Mouse (Mus musculus) CD4-positive, CD25-positive, alpha-beta regulatory T cell, adult 2 months (primary cell): ENCODE measurements around the gene Ddx28.

Experiments used
- DNase-seq: peaks from one replicate; pipeline ENCODE4 v3.0.0-alpha.2; 2012; ENCODE audit warnings: low read depth, low spot score

The Ddx28 gene

DNA sequence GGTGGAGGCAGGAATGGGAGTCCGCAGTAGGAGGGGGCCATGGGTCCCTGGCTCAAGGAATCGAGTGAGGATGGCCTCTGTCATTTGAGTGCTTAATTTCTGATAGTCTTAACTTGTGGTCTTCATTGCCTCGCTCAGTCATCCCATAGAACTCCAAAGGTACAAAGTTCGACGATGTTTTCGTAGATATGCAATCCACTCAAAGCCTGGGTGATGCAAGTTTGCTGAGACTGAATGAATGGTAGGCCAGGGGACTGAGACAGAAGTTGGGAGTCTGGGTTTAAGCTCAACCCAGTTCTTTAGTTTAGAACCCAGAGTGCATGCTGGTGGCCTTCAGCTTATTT is at the start of gene Ddx28:
Gene Ddx28, minus strand, starts transcription at position 240 of the 344 bp plus-strand sequence.
- DNase-seq, result no peak

GRCm38 (mm10) chr8:106060521-106060920 is 48.8 kb upstream of the Ddx28 start:
- no peak for DNase-seq

DNA sequence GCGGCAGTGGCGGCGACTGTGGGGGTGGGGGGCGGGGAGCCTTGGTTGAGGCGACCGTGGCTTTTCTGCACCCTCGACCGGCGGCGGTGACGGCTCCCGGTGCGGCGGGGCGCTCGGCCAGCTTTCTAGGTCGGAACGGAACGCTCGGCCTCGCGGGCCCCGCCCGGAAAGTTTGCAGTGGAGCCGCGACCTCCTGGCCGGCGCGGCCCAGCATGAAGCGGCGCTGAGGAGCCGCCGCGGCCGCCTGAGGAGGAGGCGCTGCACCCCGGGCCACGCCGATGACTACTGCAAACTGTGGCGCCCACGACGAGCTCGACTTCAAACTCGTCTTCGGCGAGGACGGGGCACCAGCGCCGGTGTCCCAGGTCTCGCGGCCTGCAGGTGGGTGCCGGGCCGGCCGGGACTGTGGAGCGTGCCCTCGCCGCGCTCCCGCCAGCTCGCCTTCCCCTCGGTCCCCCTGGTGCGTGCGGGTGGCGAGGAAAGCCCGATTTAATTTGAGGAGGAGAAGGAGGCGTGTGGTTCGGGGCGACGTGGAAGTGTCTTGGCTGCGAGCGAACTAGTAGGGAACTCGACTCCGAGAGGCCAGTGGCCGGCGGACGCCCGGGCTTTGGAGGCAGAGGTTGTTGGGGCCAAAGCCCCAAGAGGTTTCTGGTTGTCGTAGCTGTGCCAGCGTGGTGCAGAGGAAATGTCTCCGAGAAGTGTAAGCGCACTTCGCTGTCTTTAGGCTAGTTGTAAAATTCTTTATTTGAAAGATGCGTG is 48.1 kb upstream of the Ddx28 start:
- no peak for DNase-seq

- peak; percentile 99 for DNase-seq
Observed at GRCm38 (mm10) chr8:106058731-106059612, 47.3 kb upstream of the Ddx28 start, which contains the start of gene Nfatc3. TSS of gene Nfatc3 (plus strand) at chr8:106058840.

DNA sequence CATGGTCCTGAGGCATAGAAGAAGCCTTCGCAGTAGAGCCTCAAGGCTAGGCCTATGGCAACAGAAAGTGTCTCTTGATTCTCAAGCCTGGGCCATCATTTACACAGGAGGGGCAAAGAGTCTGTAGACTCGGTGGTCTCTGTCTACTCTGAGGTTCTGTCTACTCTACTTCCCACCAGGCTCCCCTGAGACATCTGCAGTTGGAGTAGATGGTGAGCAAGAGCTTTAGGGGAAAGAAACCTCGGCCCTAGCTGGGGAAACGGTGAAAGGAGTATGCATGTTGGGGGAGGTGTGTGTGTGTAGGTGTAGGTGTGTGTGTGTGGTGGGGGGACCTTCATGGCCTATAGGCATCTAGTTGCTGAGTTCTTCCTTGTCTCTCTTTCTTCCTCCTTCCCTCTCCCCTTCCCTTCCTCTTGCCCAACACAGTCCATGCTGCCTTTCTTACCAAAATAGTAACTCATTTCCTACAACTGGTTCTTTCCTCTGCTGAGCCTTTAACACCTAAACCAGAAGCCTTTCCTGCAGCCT is 44.8 kb upstream of the Ddx28 start:
- no peak for DNase-seq

GRCm38 (mm10) chr8:106055038-106055437 is 43.4 kb upstream of the Ddx28 start:
- no peak for DNase-seq

DNA sequence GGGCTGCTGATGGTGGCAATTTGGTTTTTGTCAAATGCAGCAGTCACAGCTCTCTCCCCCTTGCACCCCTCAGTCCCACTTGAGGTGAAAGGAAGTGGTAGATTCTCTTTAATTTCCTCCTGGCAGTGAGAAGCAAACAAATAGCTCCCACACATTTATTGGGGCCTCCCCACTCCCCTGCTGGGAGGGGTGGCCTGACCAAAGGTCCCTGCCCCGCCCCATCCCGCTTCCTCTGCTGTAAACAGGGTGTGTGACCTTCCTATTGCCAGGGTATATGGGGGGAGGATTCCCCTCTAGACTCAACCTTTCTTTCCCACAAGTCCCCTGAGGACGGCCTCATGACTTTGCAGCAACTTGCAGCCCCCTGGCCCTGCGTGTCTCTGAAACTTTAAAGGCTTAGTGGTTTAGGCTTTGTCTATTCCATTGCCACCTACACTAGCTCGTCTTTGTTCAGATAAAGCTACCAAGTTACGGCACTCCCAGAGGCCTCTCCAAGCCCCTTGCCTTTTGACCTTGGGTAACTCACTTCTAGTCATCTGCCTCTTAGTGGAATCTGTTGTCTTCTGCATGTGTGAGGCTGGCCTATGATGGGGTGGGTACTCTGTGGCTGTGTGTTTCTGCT is 42.6 kb upstream of the Ddx28 start:
- DNase-seq, result peak; percentile 83

DNA sequence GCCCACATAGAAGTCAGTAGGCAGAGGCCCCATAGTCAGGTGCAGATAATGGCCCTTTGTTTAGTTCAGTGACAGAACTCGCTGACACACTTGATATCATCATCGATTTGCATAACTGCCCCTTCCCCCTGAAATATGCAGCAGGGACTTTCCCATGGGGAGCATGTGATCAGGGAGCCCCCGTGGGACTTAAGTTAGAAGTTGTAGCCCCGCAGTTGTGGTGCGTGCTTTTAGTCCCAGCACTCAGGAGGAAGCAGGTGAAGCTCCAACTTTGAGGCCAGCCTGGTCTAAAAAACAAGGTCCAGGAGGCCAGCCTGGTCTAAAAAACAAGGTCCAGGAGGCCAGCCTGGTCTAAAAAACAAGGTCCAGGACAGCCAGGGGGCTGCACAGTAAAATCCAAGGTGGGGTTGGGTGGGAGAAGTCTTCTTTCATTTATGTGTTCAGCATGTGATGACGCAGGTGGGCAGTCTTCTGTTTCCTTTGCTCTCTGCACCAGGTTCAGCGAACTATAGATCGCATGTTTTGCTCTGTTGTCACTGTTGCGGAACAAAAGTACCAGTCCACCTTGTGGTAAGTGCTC is 40.9 kb upstream of the Ddx28 start:
- peak; percentile 75 for DNase-seq

GRCm38 (mm10) chr8:106051068-106051467 is 39.4 kb upstream of the Ddx28 start:
- DNase-seq, result no peak

- DNase-seq, result no peak
Observed at GRCm38 (mm10) chr8:106049840-106050239, 38.2 kb upstream of the Ddx28 start.

GRCm38 (mm10) chr8:106047854-106048630 is 36.4 kb upstream of the Ddx28 start:
- no peak for DNase-seq

DNA sequence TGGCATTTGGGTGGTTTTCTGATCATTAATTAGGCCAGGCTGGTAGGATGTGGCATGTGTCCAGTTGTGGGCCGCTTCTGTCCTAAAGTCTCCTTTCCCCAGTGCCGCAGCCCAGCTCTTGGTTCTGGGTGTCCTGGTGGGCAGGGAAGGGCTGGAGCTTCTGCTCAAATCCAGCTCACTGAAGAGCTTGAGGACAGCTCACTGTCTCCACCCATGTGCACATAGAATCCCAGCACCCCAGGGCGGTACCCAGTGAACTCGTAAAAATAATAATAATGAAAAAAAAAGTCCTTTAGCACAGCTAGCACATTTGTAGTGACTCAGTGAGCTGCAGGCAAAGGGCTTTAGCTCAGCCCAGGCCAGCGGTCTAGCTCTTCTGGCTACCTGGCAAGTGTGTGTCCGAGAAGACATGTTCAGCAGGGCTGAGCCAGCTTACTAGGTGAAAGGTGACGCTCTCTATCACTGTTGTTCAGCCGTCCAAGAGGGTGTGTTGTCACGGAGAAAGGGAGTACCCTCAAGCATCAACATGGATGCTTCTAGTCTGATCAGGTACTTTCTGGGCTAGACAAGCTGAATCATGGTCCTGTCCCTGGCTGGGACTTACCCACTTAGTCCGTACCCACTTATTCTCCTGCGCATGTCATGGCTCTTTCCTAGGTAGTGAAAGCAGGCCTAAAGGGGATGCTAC is 35.3 kb upstream of the Ddx28 start:
- DNase-seq, result no peak

DNA sequence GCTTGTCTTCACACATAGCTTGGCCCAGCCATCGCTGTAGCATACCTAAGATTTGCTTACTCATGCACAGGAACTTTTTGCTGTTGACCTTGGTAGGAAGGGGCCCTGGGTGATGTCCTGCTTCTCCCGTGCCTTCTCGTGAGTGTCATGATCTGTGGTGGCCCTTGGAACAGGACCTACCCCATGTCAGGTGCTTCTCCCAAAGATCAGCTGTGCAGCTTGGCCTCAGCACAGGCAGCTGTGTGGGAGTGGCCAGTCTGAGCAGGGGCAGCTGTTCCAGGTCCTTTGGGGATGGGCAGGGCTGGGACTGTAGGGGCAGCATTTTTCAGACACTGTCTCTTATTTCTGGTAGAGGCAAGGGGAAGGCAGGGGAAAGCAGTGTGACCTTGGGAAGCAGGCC is 32.5 kb upstream of the Ddx28 start:
- no peak for DNase-seq

GRCm38 (mm10) chr8:106043055-106043454 is 31.4 kb upstream of the Ddx28 start:
- DNase-seq, result no peak

DNA sequence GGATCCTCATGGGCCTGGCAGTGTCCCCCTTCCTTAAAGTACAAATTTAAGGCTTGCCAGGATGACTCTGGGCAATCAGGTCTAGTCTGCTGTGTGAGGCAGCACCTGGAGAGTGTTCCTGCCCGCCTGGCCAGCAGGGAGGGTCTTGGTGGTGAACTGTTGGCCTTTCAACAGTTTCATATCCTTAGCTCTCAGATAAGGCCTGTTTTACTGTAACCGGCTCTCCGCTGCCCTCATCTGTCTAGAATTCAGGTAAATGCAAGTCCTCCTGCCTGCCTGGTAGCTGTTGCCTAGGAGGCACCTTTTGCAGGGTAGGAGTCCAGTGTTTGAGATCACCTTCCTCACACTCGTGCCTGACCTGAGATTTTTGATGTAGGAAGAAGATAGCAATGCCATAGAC is 28.5 kb upstream of the Ddx28 start:
- DNase-seq, result peak; percentile 22

DNA sequence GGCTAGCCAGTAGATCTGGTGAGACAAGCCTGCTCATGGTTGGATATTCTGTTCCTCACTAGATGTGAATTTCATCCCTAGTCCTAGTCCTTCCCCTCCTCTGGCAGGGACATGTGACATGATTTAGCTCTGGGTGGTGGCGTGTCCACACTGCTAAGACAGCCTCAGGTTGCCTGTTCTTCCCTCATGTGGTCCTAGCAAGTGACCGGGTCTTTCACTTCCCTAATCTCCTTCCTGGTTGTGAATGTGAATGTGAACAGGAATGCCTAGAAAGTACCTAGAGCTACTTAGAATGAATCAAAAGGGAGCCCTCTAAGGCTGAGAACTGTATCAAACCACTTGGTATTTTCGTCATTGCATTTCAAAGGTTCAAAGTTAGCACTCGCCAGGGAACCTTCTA is 27.9 kb upstream of the Ddx28 start:
- no peak for DNase-seq

DNA sequence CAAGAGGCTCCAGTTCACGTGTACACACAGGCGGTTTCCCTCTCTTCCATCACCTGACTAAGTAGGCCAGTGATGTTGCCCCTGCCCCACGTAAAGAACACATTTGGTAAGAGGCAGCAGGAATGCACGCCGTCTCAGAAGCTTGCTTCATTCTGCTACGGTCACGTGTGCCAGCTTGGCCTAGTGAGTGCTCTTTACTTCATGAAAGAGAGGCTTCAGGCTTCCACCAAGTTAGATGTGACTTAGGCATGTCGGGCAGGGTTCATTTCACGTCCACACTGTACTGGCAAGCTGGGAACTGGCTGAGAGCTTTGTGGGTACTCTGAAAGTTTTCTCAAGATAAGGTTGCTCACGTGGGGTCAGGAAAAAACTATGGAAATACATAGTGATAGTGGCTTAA is 27.0 kb upstream of the Ddx28 start:
- DNase-seq, result no peak

- peak; percentile 89 for DNase-seq
Observed at GRCm38 (mm10) chr8:106022483-106022882, 10.8 kb upstream of the Ddx28 start.

DNA sequence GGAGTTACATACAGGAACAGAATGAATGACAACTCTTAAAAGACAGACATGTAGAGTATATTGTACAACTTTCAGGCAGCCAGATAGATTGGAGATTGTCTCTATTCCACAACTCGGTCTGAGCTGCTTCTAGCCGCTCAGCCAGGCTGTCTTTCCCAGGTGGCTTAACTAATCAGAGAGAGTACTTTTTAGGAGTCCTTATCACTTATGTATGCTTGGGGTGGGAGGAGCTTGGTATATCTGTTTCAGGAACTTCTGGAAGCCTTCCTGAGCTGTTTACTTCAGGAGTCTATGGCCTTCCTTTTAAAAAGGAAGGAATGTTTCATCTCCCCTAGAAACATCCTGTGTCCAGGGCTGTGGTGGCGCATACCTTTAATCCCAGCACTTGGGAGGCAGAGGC is 6.4 kb upstream of the Ddx28 start:
- no peak for DNase-seq

GRCm38 (mm10) chr8:106017130-106017529 is 5.4 kb upstream of the Ddx28 start:
- peak; percentile 23 for DNase-seq
